14 mouse cellular contexts compared by ENCODE assay signal in genomic region chr1:77279566-77279965, GRCm38 (mm10).
DNase-seq lines count a peak whose midpoint lies in the region; ATAC-seq and TF ChIP-seq lines count a peak whose summit lies in the region.
"Had no signal": no experiment of that assay in that cellular context is flagged by ENCODE, and none has a peak within 500 bp of the region (broad histone marks: within the 10 kb centered on the region; RNA-seq: fewer than 3 reads in every experiment).

No protein-coding gene starts in this region.

- TF ChIP-seq CTCF in brain, embryonic 14.5 days (IDR thresholded peaks at IDR 0.05; ENCODE audit: borderline replicate concordance, extremely low read depth, insufficient read depth, insufficient read length) = no peak

- no peak for TF ChIP-seq POLR2A in brain, embryonic 14.5 days (IDR thresholded peaks at IDR 0.05; ENCODE audit: borderline replicate concordance, extremely low read depth, insufficient read depth, insufficient read length, poor library complexity, severe bottlenecking)

- peak; percentile 30 for DNase-seq in adrenal gland, postnatal 10 days
- no peak for DNase-seq in adrenal gland, postnatal 25 days
- peak; percentile 34 for DNase-seq in kidney, adult 9 months
- DNase-seq in kidney, postnatal 10 days = no peak
- peak; percentile 43 for DNase-seq in brain, embryonic 14.5 days (ENCODE audit: low read depth)
- no peak for DNase-seq in cerebellum, adult 8-10 months
- no peak for DNase-seq in right cerebral cortex, postnatal 10 days (ENCODE audit: low spot score in 2 of 2)
- DNase-seq: cerebellum, adult 18-20 months; gastrocnemius, postnatal 10 days; heart, adult 18-20 months; heart, postnatal 36 days; layer of hippocampus, adult 9-11 months had no signal

- ATAC-seq in megakaryocyte, adult 5-6 weeks (ENCODE audit: poor library complexity, severe bottlenecking) = peak; percentile 82
- ATAC-seq: forebrain, embryonic 13.5 days had no signal

Comparison
In these comparisons a context has a peak if more than half of its experiments do, and no peak if none do; other contexts are left out.
1. DNase-seq: peak in adrenal gland, postnatal 10 days (single experiment), kidney, adult 9 months (single experiment) and brain, embryonic 14.5 days (single experiment); none in adrenal gland, postnatal 25 days (single experiment), kidney, postnatal 10 days (single experiment), cerebellum, adult 8-10 months (single experiment) and right cerebral cortex, postnatal 10 days (0 of 2).